Mouse (Mus musculus) kidney, postnatal 36 days (tissue): Measurements from ENCODE around the gene Myo9a.

ENCODE experiments used
- DNase-seq, 2 experiments: peaks; one replicate each; pipeline ENCODE4 v3.0.0; 2021 to 2022; ENCODE audit warnings: mixed read lengths in 2 of 2

The Myo9a gene

DNA sequence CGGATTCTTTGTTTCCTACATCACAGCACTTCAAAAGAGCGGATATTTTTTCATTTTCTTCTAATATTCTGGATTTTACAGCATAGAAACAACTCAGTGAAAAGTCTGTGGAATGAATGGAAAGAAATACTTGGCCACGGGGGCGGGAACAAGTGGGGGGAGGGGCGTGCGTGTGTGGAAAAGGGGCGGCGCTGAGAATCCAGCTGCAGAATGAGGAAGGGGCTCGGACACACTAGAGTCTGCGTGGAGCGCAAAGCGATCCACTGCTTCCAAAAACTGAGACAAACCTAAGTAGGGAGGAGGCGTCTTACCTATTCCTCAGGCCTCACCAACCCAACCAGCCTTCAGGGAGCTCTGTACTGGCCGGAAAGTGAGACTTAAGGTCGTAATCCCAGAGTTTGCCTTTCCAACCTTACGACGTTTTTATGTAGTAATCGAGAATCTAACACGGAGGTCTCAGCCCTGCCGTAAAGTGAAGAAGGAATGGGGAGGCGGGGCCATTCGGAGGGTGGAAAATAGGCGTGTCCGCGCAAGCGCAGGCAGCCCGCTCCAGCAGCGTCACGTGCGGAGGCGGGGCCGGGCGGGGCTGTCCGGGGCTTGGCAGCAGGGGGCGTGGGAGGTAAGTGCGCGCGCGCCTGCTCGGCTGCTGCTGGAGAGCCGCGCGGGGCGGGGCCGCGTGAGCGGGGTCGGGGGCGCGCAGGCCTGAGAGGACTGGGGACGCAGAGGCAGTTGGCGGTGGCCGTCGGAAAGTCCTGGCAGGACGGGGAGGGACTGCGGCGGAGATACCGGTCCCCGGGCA lies at the start of gene Myo9a, which contains the start of gene Senp8:
Gene Myo9a, plus strand, starts transcription at position 630 of the 799 bp plus-strand sequence.
Gene Senp8, minus strand, starts transcription at position 444 of the 799 bp plus-strand sequence.
- peak; percentile 98 to 100 for DNase-seq

DNA sequence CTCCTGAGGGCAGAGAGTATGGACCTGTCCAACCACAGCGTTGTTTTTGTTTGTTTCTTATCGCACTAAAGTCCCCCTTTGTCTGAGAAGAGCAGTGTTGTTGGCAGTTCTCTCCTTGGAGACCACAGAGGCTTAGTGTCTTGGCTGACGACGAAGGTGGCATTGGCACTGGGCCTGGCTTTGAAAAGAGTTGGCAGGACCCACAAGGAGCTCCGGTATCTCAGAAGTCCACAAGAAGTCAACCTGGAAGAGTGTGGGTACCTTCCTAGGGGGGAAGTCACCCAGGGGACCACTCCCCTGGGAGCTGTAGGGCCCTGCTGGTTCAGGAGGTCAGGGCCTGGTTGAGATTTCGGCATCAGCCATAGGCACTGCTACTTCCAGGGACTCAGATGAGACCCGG lies 49.6 kb upstream of the Myo9a start:
- no peak for DNase-seq

DNA sequence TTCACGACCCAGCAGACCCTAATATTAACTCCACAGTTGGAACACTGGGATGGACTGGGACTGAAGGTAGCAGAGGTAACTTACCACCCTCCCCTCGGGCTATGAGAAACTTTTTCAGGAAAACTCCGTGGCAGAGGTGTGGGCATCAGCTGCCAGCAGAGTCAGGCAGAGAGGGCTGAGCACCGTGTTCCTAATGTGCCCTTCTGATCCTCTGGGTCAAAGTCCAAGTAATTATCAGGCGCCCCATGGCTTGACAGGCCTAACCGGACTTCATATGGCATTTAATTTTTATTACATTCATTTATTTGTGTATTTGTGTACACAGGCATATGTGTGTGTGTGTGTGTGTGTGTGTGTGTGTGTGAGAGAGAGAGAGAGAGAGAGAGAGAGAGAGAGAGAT lies 47.6 kb upstream of the Myo9a start:
- DNase-seq: peak in 1 of 2 experiments; percentile 46

DNA sequence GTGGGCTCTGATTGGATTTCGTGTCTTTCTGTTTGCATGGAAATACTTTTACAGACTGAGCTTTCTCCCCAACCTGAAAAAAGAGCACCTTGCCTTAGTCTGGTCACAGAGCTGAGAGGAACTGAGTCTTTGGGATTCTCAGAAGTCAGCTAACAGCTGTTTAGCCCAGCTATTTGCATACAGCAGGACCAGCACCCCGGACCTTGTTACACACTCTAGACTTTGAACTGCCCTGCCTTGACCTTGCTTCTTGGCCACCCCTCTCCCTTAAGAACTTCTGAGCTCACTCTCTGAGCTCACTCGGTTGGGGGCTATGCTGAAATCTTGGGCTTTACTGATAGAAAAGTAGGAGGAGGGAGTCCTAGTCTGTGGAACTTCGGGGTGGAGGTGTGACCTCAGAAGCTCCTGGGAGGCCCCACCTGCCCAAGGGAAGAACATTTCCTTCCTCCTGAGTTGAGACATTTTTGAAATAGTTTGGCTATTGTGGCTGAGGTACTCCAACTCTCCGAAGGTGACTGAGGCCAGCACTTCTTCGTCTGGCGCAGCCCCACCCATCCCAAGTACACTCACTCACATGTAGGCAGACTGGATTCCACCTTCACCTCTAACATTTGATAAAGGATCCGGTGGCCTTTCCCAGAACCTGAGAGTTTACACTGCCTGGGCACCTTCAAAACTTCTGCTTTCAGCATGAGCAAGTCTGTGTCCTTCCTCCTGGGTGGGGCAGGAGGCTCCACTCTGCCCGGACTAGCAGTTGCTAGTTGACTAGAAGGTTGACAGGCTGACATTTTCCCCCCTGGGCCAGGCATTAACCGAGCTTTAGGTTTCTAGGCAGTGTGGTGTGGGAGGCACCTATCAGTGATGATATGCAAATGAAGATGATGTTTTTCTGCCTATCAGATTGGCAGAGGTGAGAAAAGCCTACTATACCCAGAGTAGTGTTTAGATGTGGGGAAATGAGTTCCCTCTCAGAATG lies 43.6 kb upstream of the Myo9a start:
- DNase-seq: peak; percentile 58 to 69

DNA sequence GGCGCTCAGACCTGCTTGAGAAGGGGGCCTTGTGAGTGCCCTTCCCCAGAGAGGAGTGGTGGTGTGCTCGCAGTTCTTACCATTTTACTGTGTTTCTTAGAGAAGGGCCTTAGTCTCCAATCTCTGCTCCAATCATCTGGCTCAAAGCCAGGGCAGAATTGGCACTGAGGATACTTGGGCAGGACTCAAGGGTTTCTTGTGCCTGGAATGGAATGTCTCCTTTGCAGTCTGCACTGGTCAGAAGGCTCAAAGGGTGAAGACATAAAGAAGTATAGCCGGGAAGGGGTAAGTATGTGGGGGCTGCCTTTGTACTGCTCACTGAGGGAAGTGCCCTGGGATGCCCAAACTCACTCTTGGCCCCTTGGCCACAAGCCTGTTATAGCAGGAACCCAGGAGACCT lies 41.5 kb upstream of the Myo9a start:
- DNase-seq: peak; percentile 68 to 82

DNA sequence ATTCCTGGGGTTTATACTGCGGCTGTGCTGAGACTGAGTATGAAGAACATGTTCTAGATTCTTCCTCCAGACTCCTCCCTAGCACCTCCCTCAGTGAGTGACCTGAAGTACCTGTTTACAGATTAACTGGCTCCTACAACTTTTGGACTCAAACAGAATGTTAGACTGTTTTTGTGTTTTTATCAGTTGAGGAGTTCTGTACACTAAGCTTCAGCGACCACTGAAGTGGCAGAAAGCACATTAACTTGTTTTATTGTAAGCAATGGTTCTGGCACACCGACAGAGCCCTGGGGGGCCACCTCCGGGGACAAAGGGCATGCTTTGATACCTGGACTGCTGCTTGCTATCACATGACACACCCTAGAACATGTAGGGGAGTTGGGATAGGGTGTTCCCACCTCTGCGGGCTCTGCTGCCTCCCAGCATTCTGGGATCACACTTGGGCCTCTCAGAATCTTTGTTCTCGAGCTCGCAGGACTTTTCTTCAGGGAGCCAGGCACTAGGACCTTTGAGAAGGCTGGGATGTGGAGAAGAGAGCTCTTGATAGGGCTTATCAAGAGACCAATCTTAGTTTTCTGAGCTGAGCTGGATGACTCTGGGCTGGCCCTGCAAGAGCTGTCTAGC lies 34.3 kb upstream of the Myo9a start:
- DNase-seq: peak; percentile 61 to 74

DNA sequence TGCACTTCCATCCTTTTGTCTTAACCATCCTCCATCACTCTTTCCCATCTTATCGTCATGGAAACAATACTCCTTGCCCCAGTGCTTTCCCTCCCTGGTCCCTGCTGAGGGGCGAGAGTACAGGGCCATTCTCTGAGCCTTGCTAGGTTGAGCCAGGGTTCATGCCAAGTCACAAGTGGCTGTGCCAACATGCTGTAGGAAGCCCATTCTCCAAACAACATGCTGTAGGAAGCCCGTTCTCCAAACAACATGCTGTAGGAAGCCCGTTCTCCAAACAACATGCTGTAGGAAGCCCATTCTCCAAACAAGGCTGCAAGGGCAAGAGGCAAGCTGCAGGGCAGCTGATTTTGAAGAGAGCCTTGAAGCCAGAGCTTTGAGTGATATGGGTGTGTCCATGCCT lies 32.5 kb upstream of the Myo9a start:
- no peak for DNase-seq

DNA sequence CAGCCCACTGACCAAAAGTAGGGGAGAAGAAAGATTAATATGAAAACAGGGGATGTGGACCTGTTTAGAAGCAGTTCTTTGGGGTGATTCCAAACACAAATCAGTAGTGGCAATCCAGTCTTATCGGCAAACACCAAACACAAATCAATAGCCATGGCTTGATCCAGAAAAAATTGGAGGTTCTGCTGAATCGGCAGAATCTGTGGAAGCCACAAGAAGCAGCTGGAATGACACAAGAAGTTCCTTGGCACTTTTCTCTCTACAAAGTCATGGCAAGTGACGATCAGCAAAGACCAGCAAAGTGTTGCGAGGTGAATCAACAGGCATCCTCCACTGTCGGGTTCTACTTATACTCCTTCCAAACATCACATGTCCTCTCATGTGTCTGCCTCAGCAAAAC lies 29.6 kb upstream of the Myo9a start:
- no peak for DNase-seq

DNA sequence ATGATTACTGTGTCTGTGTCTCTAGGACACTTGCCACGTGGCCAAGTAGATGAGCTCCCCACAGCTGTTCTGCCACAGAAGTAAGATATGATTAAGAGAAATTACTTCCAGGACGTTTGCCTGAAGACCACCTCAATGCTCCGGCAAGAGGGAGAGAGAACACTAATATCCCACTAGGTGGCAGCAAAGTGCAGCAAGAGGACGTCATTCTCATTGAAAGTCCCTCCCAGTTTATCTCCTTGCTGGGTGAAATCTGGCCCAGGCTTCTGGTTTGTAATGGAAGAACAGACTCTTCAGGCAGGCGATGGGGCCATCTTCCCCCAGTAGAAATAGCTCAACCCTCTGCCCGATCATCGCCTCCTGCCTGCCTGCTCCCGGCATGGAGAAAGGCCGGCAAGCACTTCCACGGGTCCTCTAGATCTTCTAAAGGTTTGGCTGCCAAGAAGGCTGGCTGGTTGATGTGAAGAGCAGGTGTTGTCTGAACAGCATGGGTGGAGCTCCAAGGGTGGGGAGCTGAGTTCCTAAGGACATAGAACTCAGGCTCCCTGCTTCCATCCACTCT lies 27.5 kb upstream of the Myo9a start:
- peak; percentile 79 to 80 for DNase-seq

DNA sequence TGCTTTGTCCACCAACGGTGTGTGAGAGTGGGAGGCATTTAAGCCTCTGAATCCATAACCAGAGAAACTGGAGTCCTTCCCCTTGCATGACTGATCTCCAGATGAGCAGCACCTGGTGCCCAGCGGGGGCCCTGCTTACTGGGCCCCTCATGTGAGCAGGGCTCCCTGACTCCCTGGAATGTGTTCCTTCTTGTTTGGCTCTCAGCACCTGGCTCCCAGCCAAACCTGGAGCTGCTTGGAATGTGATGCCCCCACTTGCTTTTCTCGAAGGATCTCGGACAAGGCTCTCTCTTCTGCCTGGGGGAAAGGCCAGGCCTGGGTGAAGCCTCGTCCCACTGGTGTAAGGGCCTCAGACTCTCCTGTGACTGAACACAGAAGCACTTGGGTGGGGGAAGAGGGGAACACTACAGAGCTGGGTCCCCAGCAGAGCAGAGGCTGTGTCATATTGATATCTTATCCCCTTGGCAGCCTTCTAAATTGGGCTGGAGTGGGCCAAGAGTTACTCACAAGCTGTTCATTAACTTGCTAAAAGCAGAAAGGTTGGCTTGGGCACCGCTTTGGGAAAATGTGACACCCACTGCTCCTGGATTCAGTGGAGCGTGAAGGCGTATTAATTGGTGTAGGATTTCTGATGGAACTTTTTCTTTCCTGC lies 26.8 kb upstream of the Myo9a start:
- peak; percentile 87 to 90 for DNase-seq

DNA sequence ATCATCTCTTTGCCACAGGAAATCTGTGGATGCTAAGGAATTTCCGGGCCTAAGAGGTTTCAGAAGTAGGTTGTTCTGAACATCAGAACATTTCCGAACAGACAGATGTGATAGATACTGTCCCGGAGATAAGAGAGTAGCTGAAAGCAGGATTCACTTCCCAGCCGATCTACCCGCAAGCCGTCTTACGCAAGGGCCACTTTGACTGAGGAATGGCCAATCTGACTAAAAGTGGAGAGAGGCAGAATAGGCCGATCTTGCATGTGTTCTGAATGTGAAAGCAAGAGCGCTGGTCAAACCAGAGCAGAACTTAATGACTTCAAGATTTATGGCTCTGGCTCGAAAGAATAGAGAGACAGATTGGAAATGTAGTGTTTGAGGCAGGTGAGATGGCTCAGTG lies 25.2 kb upstream of the Myo9a start:
- DNase-seq: no peak

DNA sequence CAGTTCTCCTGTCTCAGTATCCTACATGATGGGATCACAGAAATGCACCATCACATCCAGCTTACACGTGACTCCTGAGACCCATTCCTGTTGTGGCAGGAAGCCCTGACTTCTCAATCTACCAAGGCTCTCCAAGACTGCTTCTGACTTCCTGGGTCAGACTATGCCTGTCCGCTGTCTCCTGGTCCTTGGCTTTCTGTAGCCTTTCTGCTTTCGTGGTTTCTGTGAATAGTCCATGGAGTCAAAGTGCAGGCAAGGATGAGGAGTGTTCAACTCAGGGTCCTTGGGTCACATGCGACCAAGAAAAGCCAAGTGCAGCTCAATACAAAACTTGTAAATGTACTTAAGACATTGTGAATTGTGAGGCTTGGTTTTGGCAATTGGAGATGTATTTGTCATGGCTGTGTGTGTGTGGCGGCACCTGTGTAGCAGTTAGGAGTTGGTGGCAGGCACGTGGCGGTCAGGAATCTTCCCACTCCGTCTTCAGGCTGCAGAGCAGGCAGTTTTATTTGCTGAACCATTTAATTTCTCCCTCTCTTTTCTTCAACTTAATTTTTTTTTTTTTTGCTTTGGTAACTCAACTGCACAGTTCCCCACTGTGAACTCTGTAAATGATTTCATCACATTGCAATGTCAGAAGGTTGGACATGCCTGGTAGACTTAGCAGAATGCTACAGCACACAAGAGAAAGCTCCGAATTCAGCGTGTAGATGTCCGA lies 23.0 kb upstream of the Myo9a start:
- peak; percentile 57 to 77 for DNase-seq

DNA sequence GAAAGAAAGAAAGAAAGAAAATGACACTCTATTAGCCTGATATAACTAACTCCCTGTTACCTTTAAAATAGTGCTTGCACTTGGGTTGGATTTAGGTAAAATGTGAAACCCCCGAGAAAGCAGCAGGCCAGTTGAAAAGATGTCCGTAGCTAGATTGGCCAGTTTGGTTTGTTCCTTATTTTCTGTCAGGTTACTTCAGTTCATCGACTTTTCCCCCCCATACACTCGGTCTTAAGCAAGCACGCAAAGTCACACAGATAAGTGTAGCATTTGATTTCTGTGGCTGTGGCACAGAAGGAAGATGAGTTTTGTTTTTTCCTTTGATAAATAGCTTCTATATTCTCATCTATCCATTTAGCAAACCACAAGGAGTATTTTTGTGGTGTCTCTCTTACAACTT lies 19.6 kb upstream of the Myo9a start:
- DNase-seq: no peak

DNA sequence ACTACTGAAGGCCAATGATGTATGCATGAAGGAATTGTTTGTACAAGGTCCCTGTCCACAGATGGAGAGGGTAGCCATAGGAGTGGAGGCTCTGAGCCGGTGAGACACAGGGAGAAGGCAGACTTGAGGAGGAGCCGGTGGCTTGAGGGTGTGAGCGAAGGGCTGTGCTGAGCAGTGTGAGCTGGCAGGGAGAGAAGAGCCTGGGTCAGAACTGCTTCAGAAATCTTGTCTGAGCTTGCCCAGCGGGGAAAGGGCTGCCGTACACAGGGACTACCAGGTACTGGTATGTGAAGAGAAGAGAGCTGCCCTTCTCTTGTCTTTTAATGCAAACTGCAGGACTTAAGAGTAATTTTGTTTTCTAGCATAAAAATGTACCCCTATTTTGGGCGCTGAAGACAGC lies 17.6 kb upstream of the Myo9a start:
- DNase-seq: no peak

DNA sequence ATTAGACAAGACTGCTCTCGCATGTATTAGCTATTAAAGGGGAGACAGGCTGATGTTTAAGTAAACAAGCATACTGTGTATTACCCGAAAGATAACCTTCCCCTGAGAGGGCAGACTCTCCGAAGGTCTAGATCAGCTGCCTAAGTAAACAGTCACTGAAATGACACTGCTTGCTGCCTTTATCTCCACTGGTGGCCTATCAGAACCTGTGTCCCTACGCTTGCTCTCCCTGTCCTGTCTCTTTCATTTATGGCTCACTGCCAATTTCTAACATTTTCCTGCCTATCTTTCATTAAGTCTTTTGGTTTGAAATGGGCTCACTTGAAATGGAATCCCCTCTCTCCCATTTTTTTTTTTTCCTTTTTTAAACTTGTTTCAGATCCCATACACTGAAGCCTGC lies 15.3 kb upstream of the Myo9a start:
- DNase-seq: no peak

DNA sequence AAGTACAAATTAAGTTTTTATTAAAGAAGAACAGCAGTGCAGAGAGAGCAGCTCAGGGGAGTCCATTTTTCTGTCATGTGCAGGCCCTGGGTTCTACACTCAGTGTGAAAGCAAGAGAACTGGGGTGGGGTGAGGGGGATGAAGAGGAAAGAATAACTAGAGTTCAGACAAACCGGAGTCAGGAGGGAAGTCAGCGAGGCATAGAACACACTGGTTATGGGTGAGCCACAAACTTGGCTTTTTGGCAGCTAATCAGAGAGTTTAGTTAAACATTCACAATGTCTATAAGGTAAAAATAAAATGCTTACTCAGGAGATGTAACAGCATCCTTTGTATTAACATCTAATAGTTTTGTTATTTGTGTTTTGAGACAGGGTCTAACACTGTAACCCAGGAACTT lies 10.1 kb upstream of the Myo9a start:
- DNase-seq: peak in 1 of 2 experiments; percentile 60

DNA sequence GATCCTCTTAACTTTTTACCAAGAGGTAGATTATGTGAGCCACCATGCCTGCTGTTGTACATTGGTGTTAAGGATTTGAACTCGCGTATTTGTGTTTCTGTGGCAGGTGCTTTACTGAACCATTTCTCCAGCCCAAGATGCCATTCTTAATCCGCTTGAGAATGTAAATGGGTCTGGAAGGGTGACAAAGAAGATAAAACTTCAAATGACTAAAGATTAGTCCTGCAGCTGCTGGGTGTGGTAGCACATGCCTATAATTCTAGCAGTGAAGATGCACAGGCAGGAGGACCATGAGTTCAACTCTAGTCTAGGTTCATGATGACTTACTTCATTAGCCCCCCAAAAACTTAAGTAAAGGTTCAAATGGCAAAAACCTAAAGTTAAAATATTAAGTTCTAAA lies 6.8 kb upstream of the Myo9a start:
- no peak for DNase-seq

DNA sequence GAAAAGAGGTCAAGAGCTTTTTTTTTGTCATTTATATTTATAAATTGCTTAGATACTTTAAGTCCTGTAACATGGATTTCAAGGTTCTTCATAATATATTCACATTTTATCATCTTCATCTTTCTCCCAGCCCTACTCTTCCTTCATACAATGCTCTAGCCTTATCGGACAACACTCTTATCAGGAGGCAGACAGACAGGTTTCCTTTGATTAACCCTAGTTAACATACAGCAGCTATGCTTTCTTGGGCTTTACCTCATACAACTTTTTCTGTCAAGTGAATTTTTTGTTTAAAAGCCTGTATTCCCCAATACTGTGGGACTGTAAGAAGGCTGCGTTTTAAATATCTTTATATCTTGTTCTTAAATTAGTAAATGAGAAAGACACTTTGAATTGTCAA lies 2.3 kb upstream of the Myo9a start:
- no peak for DNase-seq

DNA sequence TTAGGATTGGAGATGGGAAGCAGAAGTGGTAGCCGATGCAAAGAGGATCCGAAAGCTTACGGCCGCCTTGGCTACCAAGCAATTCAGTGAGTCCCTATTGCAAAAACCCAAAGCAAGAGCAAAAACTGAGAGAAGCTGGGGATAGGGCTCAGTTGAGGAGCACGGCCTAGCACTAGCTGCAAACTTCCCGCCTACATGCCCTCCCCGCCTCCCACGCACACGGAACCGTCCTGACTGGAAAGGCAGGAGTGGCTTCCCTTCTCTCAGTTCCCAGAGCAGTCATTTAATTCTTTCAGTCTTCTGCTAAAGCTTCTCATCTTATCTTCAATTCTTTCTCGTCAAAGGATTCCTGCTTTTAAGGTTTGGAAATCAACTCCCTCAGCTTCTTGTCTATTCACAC lies 1.7 kb upstream of the Myo9a start:
- DNase-seq: peak in 1 of 2 experiments; percentile 48

DNA sequence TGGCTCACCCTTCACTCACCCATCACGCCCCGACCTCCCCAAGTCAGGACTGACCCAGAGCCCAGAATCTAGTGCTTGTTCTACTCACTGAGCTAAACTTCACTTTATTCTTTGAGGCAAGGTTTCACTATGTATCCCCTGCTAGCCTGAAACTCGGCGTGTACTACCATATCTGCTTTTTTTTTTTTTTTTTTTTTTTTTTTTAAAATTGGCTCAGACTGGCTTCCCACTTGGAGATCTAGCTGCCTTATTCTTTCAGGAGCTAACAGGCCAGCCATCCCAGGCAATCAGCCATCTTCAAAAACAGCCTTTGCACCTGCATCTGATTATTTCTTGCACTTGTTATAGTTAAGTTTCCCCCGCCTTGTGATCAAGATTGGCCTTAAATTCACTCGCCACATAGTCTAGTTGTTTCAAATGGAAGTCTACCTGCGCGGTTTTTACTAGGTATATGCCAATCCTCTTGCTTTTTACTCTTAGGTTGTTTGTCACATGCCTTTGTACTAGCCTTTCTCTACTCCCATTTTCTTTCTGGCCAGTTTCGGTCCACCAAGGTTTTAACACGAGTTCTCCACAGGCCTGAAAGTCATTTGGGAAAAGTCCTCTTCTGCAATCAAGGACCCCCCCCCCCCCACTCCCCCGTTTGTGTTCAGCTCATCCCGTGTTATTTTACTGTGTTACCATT lies 973 bp upstream of the Myo9a start:
- DNase-seq: no peak

DNA sequence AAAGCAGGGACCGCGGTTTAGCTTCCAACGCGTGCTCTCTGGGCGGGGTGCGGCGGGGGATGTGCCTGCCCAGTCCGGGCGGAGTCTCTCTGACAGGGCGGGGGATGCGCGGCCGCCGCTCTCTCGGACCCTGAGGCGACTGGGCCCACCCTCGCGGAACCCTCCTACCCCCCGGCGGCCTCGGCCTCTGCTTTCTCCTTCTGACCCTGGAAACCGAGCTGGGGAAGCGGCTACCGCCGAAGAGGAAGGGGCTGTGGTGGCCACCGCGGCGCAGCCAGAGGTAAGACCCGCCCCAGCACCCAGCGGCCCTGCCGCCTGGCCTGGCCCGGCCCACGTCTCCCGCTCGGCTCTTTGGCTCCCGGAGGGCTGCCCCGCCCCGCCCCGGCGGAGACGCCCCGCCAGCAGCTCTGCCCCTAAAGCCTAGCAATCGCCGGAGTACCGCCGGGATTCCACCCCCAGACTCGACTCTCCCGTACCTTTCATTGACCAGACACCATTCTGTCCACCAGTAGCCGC lies 428 bp downstream of the Myo9a start:
- peak; percentile 92 to 94 for DNase-seq
